27 mouse cellular contexts compared by ENCODE assay signal in genomic region chr15:13583300-13583699, GRCm38 (mm10).
A peak's percentile ranks its signal among the peaks of the same experiment; 100 is the strongest.
DNase-seq lines count a peak whose midpoint lies in the region; ATAC-seq lines count a peak whose summit lies in the region.
"Had no signal": no experiment of that assay in that cellular context is flagged by ENCODE, and none has a peak within 500 bp of the region (broad histone marks: within the 10 kb centered on the region; RNA-seq: fewer than 3 reads in every experiment).

No protein-coding gene starts in this region.

- no peaks in the 10 kb centered on the region for H3K4me1 ChIP-seq in hindbrain, embryonic 14.5 days (replicated peaks; ENCODE audit: control insufficient read depth, insufficient read depth, low read length)
- H3K4me1 ChIP-seq in hindbrain, embryonic 11.5 days (replicated peaks; ENCODE audit: control insufficient read depth, insufficient read depth, low read length), result no peaks in the 10 kb centered on the region
- peaks cover 4% of the 10 kb centered on the region; the same call in 1 of the 2 replicates for H3K4me1 ChIP-seq in limb, embryonic 10.5 days
- no peaks in the 10 kb centered on the region for H3K4me1 ChIP-seq in midbrain, embryonic 15.5 days
- H3K4me1 ChIP-seq: embryonic facial prominence, embryonic 13.5 days; heart, embryonic 10.5 days; heart, embryonic 15.5 days; hindbrain, embryonic 12.5 days; liver, embryonic 12.5 days; megakaryocyte, embryonic 14.5 days had no signal

- no peaks in the 10 kb centered on the region for H3K36me3 ChIP-seq in hindbrain, embryonic 14.5 days (replicated peaks; ENCODE audit: control insufficient read depth, insufficient read depth)
- no peaks in the 10 kb centered on the region for H3K36me3 ChIP-seq in hindbrain, embryonic 11.5 days (ENCODE audit: control insufficient read depth, insufficient read depth, low read length)
- no peaks in the 10 kb centered on the region for H3K36me3 ChIP-seq in limb, embryonic 10.5 days
- no peaks in the 10 kb centered on the region for H3K36me3 ChIP-seq in midbrain, embryonic 15.5 days (replicated peaks)
- H3K36me3 ChIP-seq: embryonic facial prominence, embryonic 13.5 days; heart, embryonic 10.5 days; heart, embryonic 15.5 days; hindbrain, embryonic 12.5 days; liver, embryonic 12.5 days had no signal

- WGBS in hindbrain, embryonic 14.5 days, result 71% methylated on average over 4 of the region's 4 CpGs
- 74% methylated on average over 4 of the region's 4 CpGs for WGBS in hindbrain, embryonic 11.5 days
- WGBS in limb, embryonic 10.5 days, result 37% methylated on average over 4 of the region's 4 CpGs
- 64% methylated on average over 4 of the region's 4 CpGs for WGBS in midbrain, embryonic 15.5 days

- H3K9ac ChIP-seq in hindbrain, embryonic 14.5 days, result no peak overlapping the region
- H3K9ac ChIP-seq in hindbrain, embryonic 11.5 days (ENCODE audit: low read depth, low read length), result no peak overlapping the region
- H3K9ac ChIP-seq in midbrain, embryonic 15.5 days, result no peak overlapping the region
- H3K9ac ChIP-seq: embryonic facial prominence, embryonic 13.5 days; heart, embryonic 15.5 days; hindbrain, embryonic 12.5 days; liver, embryonic 12.5 days; liver, postnatal 0 days had no signal

- no peaks in the 10 kb centered on the region for H3K9me3 ChIP-seq in hindbrain, embryonic 14.5 days (ENCODE audit: control insufficient read depth, low read length)
- H3K9me3 ChIP-seq in hindbrain, embryonic 11.5 days (ENCODE audit: control insufficient read depth, low read length), result no peaks in the 10 kb centered on the region
- H3K9me3 ChIP-seq in limb, embryonic 10.5 days (replicated peaks), result no peaks in the 10 kb centered on the region
- no peaks in the 10 kb centered on the region for H3K9me3 ChIP-seq in midbrain, embryonic 15.5 days
- H3K9me3 ChIP-seq: embryonic facial prominence, embryonic 13.5 days; heart, embryonic 10.5 days; heart, embryonic 15.5 days; hindbrain, embryonic 12.5 days; liver, embryonic 12.5 days had no signal

- no peaks in the 10 kb centered on the region for H3K27me3 ChIP-seq in hindbrain, embryonic 14.5 days (ENCODE audit: control insufficient read depth, insufficient read depth, low read length)
- no peaks in the 10 kb centered on the region for H3K27me3 ChIP-seq in hindbrain, embryonic 11.5 days (ENCODE audit: control insufficient read depth, insufficient read depth, low read length)
- H3K27me3 ChIP-seq in limb, embryonic 10.5 days (ENCODE audit: low read depth, poor library complexity, severe bottlenecking), result no peaks in the 10 kb centered on the region
- no peaks in the 10 kb centered on the region for H3K27me3 ChIP-seq in midbrain, embryonic 15.5 days (replicated peaks)
- H3K27me3 ChIP-seq: CH12.LX; embryonic facial prominence, embryonic 13.5 days; heart, embryonic 15.5 days; hindbrain, embryonic 12.5 days; liver, embryonic 12.5 days; megakaryocyte, embryonic 14.5 days had no signal

- H3K27ac ChIP-seq in hindbrain, embryonic 14.5 days, result no peak overlapping the region
- H3K27ac ChIP-seq in hindbrain, embryonic 11.5 days (ENCODE audit: low read depth, low read length), result no peak overlapping the region
- no peak overlapping the region for H3K27ac ChIP-seq in limb, embryonic 10.5 days
- H3K27ac ChIP-seq in midbrain, embryonic 15.5 days, result no peak overlapping the region
- H3K27ac ChIP-seq: embryonic facial prominence, embryonic 13.5 days; heart, embryonic 10.5 days; heart, embryonic 15.5 days; hindbrain, embryonic 12.5 days; liver, embryonic 12.5 days had no signal

- DNase-seq in hindbrain, embryonic 14.5 days (ENCODE audit: low spot score), result no peak
- no peak for DNase-seq in hindbrain, embryonic 11.5 days (ENCODE audit: low spot score)
- peak; percentile 5 for DNase-seq in embryo, embryonic 11.5 days (ENCODE audit: low read depth, low spot score)
- DNase-seq in limb, embryonic 10.5 days (ENCODE audit: low spot score), result peak; percentile 33
- DNase-seq in B cell, adult 2 months, result no peak
- DNase-seq in gastrocnemius, postnatal 25 days, result no peak
- DNase-seq: adrenal gland, adult 8-10 months; cerebellum, adult 11 months; cerebellum, adult 9-10 months; cerebellum, postnatal 36 days; kidney, adult 9 months; kidney, postnatal 25 days; liver, postnatal 0 days; lung, postnatal 4 days; thymus, adult 2 months; thymus, postnatal 36 days had no signal

- peak; percentile 43; the same call in 1 of the 2 replicates for ATAC-seq in hindbrain, embryonic 14.5 days (ENCODE audit: low FRiP score)
- no peak for ATAC-seq in hindbrain, embryonic 11.5 days (ENCODE audit: low FRiP score)
- peak; percentile 63 for ATAC-seq in midbrain, embryonic 15.5 days (replicated peaks)
- ATAC-seq: activated CD4-positive, CD25-positive, alpha-beta regulatory T cell, adult 4 months; forebrain, embryonic 16.5 days; intestine, embryonic 16.5 days; liver, embryonic 12.5 days; liver, postnatal 0 days had no signal

- H3K4me2 ChIP-seq in hindbrain, embryonic 14.5 days (replicated peaks), result no peak overlapping the region
- H3K4me2 ChIP-seq in hindbrain, embryonic 11.5 days (replicated peaks; ENCODE audit: low read depth, low read length), result no peak overlapping the region
- H3K4me2 ChIP-seq in midbrain, embryonic 15.5 days, result no peak overlapping the region
- H3K4me2 ChIP-seq: embryonic facial prominence, embryonic 13.5 days; heart, embryonic 15.5 days; hindbrain, embryonic 12.5 days; liver, embryonic 12.5 days had no signal

- H3K4me3 ChIP-seq in hindbrain, embryonic 14.5 days (replicated peaks; ENCODE audit: low read length), result no peak overlapping the region
- H3K4me3 ChIP-seq in hindbrain, embryonic 11.5 days (ENCODE audit: low read depth, low read length), result no peak overlapping the region
- H3K4me3 ChIP-seq in limb, embryonic 10.5 days, result no peak overlapping the region
- no peak overlapping the region for H3K4me3 ChIP-seq in midbrain, embryonic 15.5 days
- H3K4me3 ChIP-seq: embryonic facial prominence, embryonic 13.5 days; heart, embryonic 10.5 days; heart, embryonic 15.5 days; hindbrain, embryonic 12.5 days; liver, embryonic 12.5 days; megakaryocyte, embryonic 14.5 days had no signal

Comparison
In these comparisons a context has a peak if more than half of its experiments do, and no peak if none do; other contexts are left out.
1. DNase-seq: peak in embryo, embryonic 11.5 days (single experiment) and limb, embryonic 10.5 days (single experiment); none in hindbrain, embryonic 14.5 days (single experiment), hindbrain, embryonic 11.5 days (single experiment), B cell, adult 2 months (0 of 2) and gastrocnemius, postnatal 25 days (single experiment).